Mouse (Mus musculus) lung, postnatal 0 days (tissue): ENCODE data around the gene Pilrb1.

Source experiments
- CTCF ChIP-seq: IDR thresholded peaks from 2 replicates; pipeline ENCODE4 v1.5.1; 2016; ENCODE audit warnings: antibody characterized with exemption, mild to moderate bottlenecking
- EP300 ChIP-seq: IDR thresholded peaks from 2 replicates; pipeline ENCODE4 v1.6.1; 2016; ENCODE audit warnings: antibody characterized with exemption, mild to moderate bottlenecking, control low read depth

- TF ChIP-seq EP300 (no peak), CTCF (no peak)
Measured at GRCm38 (mm10) chr5:137831506-137831905, 26.4 kb downstream of the Pilrb1 start.
